Mouse (Mus musculus): ENCODE results near the gene Atxn1.

GRCm38 (mm10) chr13:45868886-45869285 lies 95.9 kb downstream of the Atxn1 start:
- no peak for TF ChIP-seq CTCF (IDR thresholded peaks at IDR 0.05; ENCODE audit: low read depth, low read length)
- TF ChIP-seq GATA1 (IDR thresholded peaks at IDR 0.05; ENCODE audit: borderline replicate concordance, low read length), result no peak
